Mouse (Mus musculus) B cell, adult 2 months (primary cell): ENCODE data around the gene Srsf12.

Experiments used
- DNase-seq, 2 experiments: peaks; one replicate each; pipeline ENCODE4 v3.0.0; 2022

The Srsf12 gene

DNA sequence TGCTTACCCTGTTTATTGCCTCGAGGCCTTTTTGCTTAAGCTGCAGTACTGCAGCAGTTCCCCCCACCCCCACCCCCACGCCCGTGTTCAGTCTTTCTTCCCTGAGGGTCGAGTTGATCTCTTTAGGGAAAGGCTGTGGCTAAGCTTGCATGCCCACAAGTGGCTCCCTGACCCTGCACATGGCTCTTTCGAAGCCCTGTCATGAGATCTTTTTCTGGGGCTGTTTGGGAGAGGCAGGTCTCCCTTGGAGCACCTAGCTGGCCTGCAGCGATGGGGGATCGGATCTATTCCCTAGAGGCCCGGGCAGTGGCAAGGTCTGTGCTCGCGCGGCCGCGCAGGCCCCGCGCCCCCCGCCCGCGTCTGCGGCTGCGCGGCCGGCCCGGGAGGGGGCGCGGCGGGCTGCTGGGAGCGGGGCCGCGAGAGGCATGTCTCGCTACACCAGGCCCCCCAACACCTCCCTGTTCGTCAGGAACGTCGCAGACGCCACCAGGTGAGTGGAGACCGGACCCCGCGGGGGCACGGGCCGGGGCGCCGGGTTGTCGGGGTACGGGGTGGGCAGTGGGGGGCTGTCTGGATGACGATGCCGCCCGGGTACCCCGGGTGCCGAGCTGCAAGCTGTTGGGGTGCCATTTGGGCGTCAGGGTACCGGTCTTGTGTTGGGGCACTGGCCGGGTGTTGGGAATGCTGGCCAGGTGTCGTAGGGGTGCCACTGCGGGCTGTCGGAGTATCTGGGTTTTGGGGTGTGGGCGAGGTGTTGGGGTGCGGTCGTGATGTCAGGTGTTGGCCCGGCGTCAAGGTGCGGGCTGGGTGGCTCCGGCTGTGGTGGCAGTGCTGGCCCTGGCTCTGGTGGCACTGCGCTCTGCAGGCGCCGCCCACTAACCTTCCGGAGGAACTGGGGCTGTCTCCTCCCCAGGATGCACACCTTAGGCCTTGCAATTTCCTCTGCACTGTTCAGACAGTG, at the start of gene Srsf12:
Gene Srsf12, plus strand, starts transcription at position 111 of the 961 bp plus-strand sequence.
- peak; percentile 13 to 30 for DNase-seq

DNA sequence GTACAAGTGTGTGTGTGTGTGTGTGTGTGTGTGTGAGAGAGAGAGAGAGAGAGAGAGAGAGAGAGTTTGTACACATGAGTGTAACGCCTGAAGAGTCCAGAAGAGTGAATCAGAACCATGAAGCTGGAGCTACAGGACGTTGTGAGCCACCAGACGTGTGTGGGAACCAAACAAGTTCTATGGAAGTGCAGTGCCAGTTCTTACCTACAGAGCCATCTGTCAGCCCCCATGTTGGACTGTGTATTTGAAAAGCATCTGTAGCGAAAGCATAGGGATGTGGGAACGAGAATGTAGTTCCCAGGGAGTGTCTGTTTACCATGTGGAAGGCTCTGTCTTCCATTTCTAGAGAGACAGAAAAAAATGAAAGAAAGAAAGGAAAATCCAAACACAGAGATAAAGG, 25.3 kb upstream of the Srsf12 start:
- DNase-seq, result no peak

DNA sequence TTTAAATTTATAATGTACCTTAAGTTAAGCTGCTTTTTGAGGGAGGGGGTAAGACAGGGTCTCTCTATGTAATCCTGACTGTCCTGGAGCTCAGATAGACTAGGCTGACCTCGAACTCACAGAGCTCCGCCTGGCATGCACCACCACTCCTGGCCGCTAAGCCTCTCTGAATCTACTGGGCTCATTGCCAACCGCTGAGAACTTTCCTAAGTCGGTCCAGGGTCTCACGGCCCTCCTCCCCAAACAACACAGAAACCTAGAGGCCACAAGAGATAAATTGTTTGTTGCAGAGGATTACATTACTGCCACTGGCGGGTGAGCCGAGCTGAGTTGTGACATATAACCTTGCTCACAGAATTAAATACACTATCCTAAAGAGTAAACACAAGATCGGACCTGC, 20.6 kb upstream of the Srsf12 start:
- DNase-seq, result peak; percentile 10

DNA sequence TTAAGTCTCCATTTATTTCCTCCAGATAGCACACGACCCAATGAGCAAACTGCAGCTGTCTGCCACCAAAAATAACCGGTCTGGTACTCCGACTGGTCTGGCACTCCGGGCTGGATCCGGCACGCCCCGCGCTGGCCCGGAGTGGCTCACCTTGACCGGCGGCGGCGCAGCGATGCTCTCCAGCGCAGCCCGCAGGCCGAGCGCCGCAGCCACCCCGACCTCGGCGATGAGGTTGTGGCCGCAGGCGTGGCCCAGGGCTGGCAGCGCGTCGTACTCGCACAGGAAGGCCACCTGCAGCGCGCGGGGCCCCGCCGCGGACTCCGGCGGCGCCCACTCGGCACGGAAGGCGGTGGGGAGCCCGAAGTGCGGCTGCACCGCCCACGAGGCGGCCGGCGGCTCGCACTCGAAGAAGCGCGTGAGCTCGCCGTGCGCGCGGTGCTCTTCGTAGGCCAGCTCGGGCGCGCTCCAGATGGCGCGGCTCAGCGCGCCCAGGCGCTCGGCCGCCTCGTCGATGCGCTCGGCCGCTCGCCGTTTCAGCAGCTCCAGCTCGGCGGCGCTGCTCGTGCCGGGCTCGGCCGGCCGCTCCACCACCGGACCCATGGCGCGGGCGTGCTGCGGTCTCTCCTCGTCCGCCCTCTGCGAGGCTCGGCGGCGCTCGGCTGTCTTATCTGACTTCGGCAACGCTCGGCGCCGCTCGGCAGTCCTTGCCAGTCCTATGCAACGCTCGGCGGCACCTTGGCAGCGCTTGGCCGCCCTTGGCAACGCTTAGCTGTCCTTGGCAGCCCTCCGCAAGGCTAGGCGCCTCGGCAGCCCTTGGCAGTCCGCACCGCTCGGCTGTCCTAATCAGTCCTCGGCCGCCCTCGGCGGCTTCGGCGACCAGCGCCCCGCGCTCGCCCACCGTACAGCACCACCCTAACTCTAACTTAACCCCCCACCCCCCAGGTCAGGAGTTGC, 19.7 kb upstream of the Srsf12 start:
- DNase-seq, result peak; percentile 38 to 46

DNA sequence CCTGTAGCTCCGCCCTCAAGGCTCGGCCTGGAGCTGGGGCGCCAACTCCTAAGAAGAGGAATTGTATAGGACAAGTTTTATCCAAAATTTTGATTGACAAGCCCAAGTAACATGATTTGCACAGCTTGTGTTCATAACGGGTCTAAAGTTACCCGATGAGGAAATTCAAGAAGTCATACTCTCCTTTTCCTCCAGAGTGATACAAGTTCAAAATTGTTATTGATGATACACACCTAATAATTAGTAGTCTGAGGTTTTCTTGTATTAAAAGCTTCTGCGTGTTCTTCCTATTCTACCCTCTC, 19.1 kb upstream of the Srsf12 start, which contains the start of gene Pm20d2:
Gene Pm20d2, minus strand, starts transcription at position 3 of the 302 bp plus-strand sequence.
- DNase-seq, result no peak

DNA sequence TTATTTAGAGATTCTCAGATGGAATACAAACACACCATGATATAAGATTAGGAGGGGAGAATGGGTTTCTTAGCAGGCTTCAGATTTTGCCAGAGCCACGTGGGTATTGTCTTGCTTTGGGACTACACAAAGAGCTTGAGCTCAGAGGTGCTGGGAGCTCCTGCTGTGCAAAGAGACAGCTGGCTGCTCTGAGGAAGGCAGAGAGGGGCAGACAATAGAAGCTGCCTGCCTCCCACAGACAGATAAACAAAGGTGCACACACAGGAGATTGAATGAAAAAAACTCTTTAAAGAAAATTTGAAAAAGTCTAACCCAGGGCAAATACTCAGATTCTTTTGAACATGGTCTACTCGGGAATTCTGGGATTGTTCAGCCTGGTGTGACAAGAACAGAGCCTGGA, 10.7 kb upstream of the Srsf12 start:
- DNase-seq, result no peak

DNA sequence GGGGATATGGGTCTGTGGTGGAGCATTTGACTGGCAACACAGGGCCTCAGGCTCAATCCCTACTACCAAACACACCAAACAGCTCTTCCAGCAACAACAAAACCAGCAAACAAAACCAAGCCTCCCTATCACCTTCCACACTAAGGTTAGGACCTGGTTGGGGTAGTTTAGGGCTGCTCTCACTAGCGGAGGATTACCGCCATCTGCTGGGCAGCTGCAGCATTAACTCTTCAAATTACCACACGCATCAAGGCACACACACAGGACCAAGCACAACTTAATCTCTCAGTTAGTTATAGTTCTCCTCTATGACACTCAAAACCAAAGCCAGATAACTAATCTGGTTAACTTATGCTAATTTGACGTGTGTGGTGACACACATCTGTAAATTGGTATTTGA, 4.1 kb upstream of the Srsf12 start:
- peak; percentile 59 for DNase-seq

DNA sequence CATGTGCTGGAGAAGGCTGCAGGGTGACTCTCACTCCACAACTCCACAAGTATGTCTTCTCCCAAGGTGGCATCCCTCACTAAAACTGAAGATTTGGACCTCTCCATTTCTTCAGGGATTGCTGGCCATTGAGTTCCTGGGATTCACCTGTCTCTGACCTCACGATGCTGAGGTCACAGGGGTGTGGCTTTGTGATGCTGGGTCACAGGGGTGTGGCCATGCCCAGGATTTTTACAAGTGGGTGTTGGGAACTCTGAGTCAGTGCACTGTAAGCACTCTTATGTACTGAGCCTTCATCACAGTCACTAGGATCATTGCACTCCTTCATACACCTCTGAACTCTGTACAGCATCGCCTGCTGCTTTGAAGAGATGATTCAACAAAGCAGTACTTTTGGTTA, 1.2 kb upstream of the Srsf12 start:
- DNase-seq, result no peak

DNA sequence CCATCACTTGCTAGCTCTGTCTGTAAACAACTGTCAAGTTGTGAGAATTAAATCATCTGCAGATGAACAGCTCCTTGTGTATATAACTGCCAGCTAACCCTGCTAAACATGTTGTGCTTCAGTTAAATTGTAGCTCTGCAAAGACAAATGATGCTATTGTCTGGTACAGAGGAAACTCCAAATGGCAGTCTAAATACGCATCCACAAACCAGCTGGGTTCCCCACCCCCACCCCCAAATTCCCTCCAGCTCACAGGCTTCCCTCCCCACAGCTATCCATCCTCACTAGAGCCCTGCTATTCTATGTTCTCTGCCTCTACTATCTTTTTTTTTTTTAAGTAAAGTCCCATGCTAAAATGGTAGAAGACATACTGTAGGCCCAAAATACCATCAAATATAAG, 13.1 kb downstream of the Srsf12 start:
- DNase-seq, result no peak

DNA sequence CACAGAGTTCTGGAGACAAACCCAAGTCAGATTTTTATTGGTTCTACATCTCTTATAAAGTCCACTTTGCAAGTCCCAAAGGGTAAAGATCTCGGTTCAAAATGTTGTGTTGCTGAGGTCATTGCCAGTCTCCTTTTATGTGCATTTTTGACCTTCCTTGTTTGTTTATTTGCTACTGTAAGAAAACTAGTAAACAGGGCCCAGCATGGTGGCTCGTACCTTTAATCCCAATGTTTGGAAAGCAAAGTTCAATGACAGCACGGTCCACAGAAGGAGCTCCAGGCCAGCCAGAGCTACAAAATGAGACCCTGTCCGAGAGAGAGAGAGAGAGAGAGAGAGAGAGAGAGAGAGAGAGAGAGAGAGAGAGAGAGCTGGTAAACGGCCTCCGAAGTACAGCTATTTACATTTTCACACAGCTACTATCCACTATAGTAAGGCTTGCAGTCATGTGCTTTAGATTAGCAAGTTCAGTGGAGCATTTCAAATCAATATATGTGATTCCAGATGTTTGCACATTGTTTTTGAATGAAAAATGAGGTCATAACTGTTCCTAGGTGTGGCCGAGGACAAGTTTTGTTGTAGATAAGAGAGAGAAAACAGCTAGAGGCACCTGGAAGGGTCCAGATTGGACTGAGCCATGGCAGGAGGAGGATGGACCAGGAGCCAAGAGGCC, 15.3 kb downstream of the Srsf12 start:
- DNase-seq, result no peak

DNA sequence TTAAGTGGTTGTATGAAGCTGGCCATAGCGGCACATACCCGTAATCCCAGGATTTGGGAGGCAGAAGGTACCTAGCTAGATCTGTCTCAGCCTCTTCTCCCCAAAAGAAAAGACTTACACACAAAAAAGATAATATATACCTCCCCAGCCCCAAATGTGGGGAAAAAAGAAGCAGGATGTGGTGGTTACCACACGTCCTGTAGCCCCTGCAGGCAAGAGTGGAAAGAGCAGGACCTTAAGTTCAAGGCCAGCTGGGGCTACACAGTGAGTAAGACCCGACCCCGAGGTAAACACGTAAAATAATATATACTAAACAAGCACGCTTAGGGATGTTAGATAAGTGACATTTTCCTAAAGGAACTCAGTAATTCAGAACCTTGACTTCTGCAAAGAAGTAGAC, 18.4 kb downstream of the Srsf12 start:
- no peak for DNase-seq

DNA sequence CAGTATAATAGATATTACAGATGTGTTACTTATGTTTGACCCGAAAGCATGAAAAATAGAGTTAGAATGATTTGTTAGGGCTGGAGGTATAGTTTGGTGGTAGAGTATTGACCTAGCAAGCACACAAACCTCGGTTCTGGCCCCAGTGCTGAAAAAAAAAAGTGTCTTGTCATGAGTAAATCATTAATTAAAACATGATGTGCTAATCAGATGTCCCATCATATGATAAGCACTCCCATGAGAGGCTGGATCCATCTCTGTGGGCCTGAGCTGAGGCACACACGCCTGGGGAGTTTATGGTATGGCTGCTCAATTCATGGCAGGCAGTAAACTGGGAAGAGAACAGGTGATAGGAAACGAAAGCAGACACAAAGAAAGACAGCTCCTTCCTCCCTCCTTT, 20.8 kb downstream of the Srsf12 start:
- no peak for DNase-seq

DNA sequence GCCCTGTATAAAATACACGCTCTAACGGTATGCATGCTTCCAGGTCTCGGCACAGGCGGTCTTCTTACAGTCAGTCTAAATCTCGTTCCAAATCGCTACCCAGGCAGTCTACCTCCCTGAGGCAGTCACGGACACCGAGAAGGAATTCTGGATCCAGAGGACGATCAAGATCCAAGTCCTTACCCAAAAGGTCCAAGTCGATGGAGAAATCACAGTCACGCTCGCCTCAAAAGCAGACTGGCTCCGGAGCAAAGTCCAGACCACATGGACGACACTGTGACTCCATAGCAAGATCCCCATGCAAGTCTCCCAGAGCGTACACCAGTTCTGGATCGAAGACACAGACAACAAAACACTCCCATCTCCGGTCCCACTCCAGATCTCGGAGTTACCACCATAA, 22.1 kb downstream of the Srsf12 start:
- no peak for DNase-seq

DNA sequence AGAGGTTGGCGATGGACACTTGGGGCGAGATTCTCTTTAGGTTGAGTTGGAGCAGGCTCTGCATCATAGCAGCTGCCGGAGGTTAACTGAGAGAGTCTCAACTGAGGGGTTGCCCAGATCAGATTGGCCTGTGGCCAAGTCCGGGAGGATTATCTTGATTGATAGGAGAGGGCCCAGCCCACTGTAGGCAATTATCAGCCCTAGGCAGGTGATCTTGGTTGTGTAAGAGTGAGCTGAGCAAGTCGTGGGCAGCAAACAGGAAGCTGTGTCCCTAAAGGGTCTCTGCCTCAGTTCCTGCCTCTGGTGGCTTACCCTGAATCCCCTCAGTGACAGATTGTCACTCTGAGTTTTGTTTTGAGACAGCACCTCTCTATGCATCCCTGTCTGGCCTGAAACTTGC, 33.7 kb downstream of the Srsf12 start:
- DNase-seq, result peak; percentile 5 to 13

DNA sequence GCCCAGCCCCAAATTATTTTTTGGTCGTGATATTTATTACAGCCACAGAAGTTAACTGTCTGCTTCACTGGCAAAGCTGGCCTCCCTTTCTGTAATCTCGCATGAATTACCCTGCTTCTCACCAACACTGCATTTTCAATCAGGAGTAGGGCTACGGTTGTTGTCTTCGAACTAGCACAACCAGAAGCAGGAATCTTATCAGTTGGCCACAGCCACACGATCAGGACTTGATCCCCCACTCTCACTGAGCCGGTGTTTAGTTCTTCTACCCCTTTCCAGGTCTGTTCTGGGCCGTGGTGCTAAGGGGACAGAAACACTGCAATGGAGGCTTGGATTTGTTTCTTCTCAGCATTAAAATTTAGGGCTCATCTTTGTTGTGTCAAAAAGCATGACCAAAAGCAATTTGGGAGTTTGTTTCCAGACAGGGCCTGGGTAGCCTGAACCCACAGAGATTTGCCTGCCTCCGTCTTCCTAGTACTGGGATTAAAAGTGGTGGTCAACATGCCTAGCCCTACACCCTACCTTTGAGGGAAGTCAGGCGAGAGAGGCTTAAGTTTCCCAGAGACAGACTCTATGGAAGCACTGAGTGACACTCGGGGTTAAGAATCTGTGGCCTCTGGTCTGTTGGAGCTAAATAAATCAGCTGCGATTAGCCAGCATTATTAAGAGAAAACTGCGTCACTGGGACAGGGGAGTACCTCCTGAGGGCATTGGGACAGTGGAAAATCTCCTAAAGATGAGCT, 34.4 kb downstream of the Srsf12 start:
- peak; percentile 7 to 12 for DNase-seq

DNA sequence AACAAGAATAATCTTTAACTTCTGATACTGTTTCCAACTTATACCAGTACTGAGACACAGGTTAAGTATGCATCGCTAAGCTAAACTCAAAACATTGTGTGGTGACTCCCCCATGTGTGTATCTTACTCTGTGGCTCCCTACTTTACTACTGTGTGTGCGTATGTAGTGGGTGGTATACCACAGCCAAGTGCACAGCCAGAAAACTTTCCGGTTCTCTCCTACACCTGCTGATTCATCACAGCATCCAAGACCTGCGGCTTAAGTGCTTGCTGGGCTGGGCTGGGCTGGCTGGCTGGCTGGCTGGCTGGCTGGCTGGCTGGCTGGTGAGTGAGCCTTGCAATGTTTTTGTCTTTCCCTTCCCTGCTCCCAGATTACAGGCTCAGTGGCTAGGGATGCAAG, 35.1 kb downstream of the Srsf12 start:
- DNase-seq, result peak in 1 of 2 experiments; percentile 24

DNA sequence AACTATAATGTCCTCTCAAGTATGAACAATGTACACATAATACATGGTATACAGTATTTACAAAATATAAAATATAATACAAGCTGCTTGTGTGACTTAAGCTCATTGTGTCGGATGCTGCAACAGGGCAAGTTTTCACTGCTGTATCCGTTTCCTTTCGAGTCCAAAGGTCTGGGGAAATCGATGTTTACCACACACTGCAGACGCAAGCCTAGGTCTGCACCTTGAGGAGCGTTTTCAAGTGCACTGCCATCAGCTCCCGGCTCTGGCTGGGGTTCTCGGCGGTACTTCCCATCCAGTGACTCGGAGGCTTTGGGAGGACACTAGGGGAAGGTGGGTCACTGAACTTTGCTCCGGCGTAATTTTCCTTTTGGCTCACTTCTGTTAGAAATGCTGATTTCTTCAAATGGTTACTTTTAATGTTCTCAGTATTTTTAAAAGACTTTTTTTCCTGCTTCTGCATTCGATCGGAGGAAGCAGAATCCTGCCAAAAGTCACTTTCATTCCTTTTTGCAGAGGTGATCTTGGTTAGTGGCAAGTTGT, 37.1 kb downstream of the Srsf12 start:
- peak; percentile 12 to 19 for DNase-seq

DNA sequence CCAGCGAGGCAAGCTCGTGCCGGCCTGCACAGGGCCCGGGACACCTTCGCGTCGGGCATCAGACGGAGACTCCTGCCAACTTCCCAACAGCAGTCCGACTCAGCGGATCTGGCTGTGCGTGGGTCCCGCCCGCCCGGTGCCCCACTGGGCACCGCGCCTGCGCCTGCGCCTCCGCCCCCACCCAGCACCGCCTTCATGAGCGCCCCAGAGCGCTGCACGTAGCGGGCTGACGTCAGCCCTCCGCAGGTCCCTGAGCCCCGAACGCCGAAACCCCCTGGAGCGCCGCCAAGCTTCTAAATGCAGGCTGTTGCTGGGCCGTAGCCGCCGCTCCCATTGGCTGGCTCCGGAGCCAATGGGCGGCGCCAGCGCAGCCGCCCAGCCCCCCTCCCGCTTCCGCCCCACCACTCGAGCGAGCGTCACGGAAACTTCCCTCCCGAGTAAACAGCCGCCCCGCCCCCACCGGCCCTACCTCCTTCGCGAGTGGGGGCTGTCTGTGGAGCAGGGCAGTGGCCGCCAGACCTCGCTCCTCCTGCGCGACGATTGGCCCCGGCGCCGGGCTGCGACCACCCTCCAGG, 38.8 kb downstream of the Srsf12 start:
- peak; percentile 99 for DNase-seq

DNA sequence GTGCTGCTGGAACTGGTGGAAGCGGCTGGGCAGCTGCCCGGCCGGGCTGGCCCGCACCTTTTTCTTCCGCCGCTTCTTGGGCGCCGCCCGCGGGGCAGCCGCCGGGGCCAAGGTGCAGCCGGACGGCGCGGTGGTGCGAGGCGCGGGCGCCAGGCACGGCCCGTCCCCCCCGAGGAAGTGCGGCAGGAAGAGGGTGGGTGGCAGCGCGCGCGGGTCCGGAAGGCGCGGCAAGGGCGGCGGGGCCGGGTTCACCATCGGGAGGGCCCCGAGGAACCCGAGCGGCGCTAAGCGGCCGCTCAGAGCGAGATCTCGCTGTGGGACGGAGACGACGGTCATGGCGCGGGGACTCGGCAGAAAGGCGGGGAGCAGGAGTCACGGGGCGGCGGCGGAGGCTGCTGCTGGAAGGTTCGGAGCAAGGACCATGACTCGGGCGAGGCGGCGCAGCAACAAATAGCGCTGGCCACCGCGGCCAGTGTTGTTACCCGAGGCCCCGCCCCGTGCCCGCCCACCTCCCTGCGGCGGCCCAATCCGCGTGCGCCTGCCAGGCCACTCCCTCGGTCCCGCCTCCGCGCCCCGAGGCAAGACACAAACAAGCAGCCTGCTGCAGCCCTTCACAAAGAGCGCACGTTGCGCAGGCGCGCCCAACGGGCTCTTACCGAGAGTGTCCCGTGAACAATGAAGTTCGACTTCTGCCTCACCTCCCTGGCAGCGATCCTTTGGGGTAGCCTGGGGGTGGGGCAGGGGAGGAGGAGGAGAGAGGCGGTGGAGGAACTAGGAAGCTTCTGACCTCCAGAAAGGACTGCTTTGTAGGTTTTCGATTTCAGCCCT, 39.5 kb downstream of the Srsf12 start:
- DNase-seq, result peak; percentile 99

DNA sequence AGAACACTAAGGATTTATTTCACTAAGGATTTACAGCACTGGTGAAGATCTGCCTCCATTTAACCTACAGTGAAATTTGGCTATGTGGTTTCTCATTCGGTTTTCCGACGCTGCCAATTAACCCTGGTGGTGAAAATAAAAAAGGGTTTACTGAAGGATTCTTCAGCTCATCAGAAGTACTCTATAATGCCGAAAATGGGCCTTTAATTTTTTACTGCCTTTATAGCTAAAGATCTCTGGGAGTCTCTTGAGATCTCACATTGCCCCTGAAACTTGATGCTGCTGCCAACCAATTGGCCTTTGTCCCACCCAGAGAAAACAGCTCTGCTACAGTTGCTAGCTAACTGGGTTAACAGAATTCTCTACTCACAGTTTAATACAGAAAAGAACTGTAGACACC, 40.1 kb downstream of the Srsf12 start:
- DNase-seq, result no peak
